Mouse (Mus musculus) intestine, embryonic 16.5 days (tissue): Measurements from ENCODE around the gene Paip2b. TPM values are rescaled to one million over a fixed set of nuclear protein-coding genes. Genes with fewer than 3 reads are reported as not detected.

Source experiments
- ATAC-seq: fragments of 200-750 bp; cut with Nextera tagmentation; 2 replicates; pipeline ENCODE4 v1.8.0; 2017; ENCODE audit warnings: moderate TSS enrichment, moderate library complexity
- H3K27ac ChIP-seq: fragments of 300-500 bp; sonication (generic); 2 replicates; pipeline ENCODE4 v1.5.1; 2014; ENCODE audit warnings: mild to moderate bottlenecking, low read length
- H3K27me3 ChIP-seq: fragments of 300-500 bp; sonication (generic); replicated peaks from 2 replicates; pipeline ENCODE4 v1.6.1; 2014; ENCODE audit warnings: low read length, control low read depth, mixed read lengths; ENCODE audit not compliant: control insufficient read depth, insufficient read depth
- H3K36me3 ChIP-seq: fragments of 300-500 bp; sonication (generic); 2 replicates; pipeline ENCODE4 v1.6.1; 2014; ENCODE audit warnings: low read length, control low read depth; ENCODE audit not compliant: control insufficient read depth, insufficient read depth
- H3K4me1 ChIP-seq: fragments of 300-500 bp; sonication (generic); 2 replicates; pipeline ENCODE4 v1.6.1; 2014; ENCODE audit warnings: low read length, control low read depth, mixed read lengths; ENCODE audit not compliant: control insufficient read depth, insufficient read depth
- H3K4me2 ChIP-seq: fragments of 300-500 bp; sonication (generic); 2 replicates; pipeline ENCODE4 v1.6.1; 2014; ENCODE audit warnings: low read depth, low read length, control low read depth
- H3K4me3 ChIP-seq: fragments of 300-500 bp; sonication (generic); 2 replicates; pipeline ENCODE4 v1.5.1; 2014; ENCODE audit warnings: mild to moderate bottlenecking, low read length
- H3K9ac ChIP-seq: fragments of 300-500 bp; sonication (generic); 2 replicates; pipeline ENCODE4 v1.6.1; 2014; ENCODE audit warnings: low read depth, low read length
- H3K9me3 ChIP-seq: fragments of 300-500 bp; sonication (generic); 2 replicates; pipeline ENCODE4 v1.6.1; 2016; ENCODE audit warnings: low read length, control low read depth; ENCODE audit not compliant: control insufficient read depth
- WGBS: fragments of 180-500 bp; shearing (Covaris S2); extraction: QIAGEN DNeasy Blood & Tissue Kit; methylation state at CpG from one replicate; pipeline ENCODE4 v1.1.7; 2014; 5-methylcytosine and 5-hydroxymethylcytosine counted together
- polyA plus RNA-seq: library from polyadenylated mRNA; unstranded; fragments of >200 nt; fragmentation: Nextera tagmentation; extraction: Ambion mirVana; gene quantifications from 2 replicates; pipeline ENCODE4 v1.2.1, GENCODE M21; 2015

The Paip2b gene
- polyA plus RNA-seq, result 12.7 and 13.4 TPM in 2 replicates

DNA sequence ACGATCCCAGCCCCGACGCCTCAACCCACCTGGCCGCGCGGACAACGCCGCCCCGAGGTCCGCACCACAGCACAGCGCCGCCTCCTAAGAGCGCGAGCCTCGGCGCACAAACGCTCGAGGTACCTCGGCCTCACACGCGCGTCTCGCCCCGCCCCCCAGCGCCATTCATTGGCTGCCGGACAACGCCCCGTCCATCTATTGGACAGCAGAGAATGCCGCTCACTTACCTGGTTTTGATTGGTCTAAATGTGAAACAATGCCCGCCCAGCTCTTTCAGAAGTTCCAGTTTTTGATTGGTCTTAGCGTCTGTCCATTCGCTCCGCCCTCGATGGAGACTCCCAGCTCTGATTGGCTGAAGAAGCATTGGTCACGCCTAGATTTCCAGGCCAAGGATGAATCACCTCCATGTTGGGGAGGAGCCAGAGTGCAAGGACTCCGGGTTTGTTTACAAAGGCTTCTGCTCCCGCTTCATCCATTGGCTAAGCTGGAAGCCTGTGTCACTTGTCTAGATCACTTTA lies at the start of gene Paip2b:
Gene Paip2b, minus strand, starts transcription at position 136 of the 518 bp plus-strand sequence.
- 0 out of 2 replicates have a peak, but pooled peaks cover 3% of the 10 kb centered on the region for H3K4me1 ChIP-seq
- peak within 1 kb of the TSS; percentile 87 for H3K9ac ChIP-seq
- H3K4me3 ChIP-seq, result peak within 1 kb of the TSS; percentile 72
- no peaks in the 10 kb centered on the region for H3K36me3 ChIP-seq
- under 1% methylated on average over 37 of the region's 37 CpGs for WGBS
- peak; percentile 99 for ATAC-seq
- peak within 1 kb of the TSS; percentile 85 for H3K27ac ChIP-seq
- no peaks in the 10 kb centered on the region for H3K9me3 ChIP-seq
- no peaks in the 10 kb centered on the region for H3K27me3 ChIP-seq
- H3K4me2 ChIP-seq, result peak within 1 kb of the TSS; percentile 93

DNA sequence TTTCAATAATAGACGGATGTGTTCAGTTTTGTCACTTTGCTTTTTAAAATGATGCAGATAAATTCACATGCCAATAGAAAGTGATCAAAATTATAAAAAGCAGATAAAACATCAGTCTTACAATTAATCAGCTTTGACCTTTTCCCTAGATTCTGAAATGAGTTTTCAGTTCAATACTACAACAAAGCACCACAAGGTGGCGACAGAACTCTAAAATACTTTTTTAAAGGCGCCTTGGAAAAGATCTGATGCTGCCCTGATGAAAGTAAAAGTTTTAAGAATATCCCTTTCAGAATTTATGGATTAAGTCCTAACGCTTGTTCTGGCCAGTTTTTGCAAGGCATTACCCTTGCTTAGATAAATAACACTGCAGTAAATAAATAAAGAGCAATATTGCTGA lies 48.3 kb upstream of the Paip2b start:
- Histone ChIP-seq H3K4me1 (no peaks in the 10 kb centered on the region), H3K4me2 (no peak overlapping the region), H3K27ac (no peak overlapping the region), H3K9me3 (no peaks in the 10 kb centered on the region), H3K36me3 (no peaks in the 10 kb centered on the region), H3K4me3 (no peak overlapping the region), H3K27me3 (no peaks in the 10 kb centered on the region), H3K9ac (no peak overlapping the region)
- WGBS, result 2% methylated on average over 4 of the region's 4 CpGs
- ATAC-seq, result no peak

- 0 out of 2 replicates have a peak, but pooled peaks cover 2% of the 10 kb centered on the region for H3K4me1 ChIP-seq
Measured at GRCm38 (mm10) chr6:83867598-83868585, 36.4 kb upstream of the Paip2b start.

GRCm38 (mm10) chr6:83866954-83867597 lies 35.5 kb upstream of the Paip2b start, which contains the start of gene Zfp638:
Zfp638 (plus strand) TSS chr6:83867109.
- Histone ChIP-seq H3K27me3 (no peaks in the 10 kb centered on the region), H3K9ac (peak within 1 kb of the TSS; percentile 68), H3K27ac (no peak within 1 kb of the TSS), H3K4me1 (0 out of 2 replicates have a peak, but pooled peaks cover 2% of the 10 kb centered on the region), H3K9me3 (no peaks in the 10 kb centered on the region), H3K4me3 (peak within 1 kb of the TSS; percentile 69), H3K36me3 (no peaks in the 10 kb centered on the region), H3K4me2 (peak within 1 kb of the TSS; percentile 100)
- WGBS, result under 1% methylated on average over 50 of the region's 50 CpGs
- peak; percentile 99 for ATAC-seq

More at GRCm38 (mm10) chr6:83867598-83868585, 36.4 kb upstream of the Paip2b start:
- no peaks in the 10 kb centered on the region for H3K9me3 ChIP-seq
- peak; percentile 11; the same call in 1 of the 2 replicates for ATAC-seq
- H3K4me2 ChIP-seq, result peak overlapping the region; percentile 100
- 4% methylated on average over 19 of the region's 19 CpGs for WGBS
- H3K4me3 ChIP-seq, result peak overlapping the region; percentile 69
- H3K9ac ChIP-seq, result peak overlapping the region; percentile 68
- no peaks in the 10 kb centered on the region for H3K27me3 ChIP-seq
- no peak overlapping the region for H3K27ac ChIP-seq
- H3K36me3 ChIP-seq, result no peaks in the 10 kb centered on the region

DNA sequence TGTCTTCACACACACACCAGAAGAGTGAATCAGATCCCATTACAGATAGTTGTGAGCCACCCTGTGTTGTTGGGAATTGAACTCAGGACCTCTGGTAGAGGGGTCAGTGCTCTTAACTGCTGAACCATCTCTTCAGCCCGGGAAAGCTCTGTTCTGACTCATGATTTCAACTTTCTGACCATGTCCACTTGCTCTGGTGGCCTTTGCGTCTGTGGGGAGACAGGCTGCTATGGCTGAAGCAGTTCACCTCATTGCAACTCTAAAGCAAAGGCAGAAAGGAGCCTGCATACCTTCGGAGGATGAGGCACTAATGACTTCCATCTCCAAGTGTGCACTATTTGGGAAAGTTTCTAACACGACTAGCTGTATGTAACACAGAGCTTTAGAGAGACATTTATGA lies 34.9 kb upstream of the Paip2b start:
- Histone ChIP-seq H3K4me2 (peak overlapping the region; percentile 16; the same call in 1 of the 2 replicates), H3K4me1 (0 out of 2 replicates have a peak, but pooled peaks cover 2% of the 10 kb centered on the region), H3K9me3 (no peaks in the 10 kb centered on the region), H3K27me3 (no peaks in the 10 kb centered on the region), H3K36me3 (no peaks in the 10 kb centered on the region), H3K4me3 (no peak overlapping the region), H3K27ac (no peak overlapping the region), H3K9ac (no peak overlapping the region)
- 0 out of 2 replicates have a peak, but pooled peaks have one; percentile 4 for ATAC-seq
- WGBS, result 42% methylated on average over 4 of the region's 4 CpGs

DNA sequence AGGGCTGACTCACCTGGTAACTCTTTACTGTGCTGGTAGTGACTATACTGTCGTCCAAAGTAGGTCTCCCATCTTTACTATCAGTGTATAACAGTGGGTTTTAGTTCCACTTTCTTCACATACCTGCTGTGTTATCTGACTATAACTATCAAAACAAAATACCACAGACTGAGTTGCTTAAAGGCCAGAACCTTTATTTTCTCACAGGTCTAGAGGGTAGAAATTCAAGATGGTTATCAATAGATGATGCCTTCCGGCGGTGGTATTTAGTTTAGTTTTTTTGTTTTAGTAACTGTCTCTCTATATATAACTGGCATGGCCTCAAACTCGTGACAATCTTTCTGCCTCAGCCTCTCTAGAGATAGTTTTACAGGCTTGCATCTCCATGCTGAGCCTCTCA lies 32.0 kb upstream of the Paip2b start:
- no peak for ATAC-seq
- H3K4me1 ChIP-seq, result 0 out of 2 replicates have a peak, but pooled peaks cover 2% of the 10 kb centered on the region
- WGBS, result 70% methylated on average over 4 of the region's 4 CpGs
- H3K9ac ChIP-seq, result no peak overlapping the region
- no peak overlapping the region for H3K4me2 ChIP-seq
- H3K4me3 ChIP-seq, result no peak overlapping the region
- no peaks in the 10 kb centered on the region for H3K36me3 ChIP-seq
- no peak overlapping the region for H3K27ac ChIP-seq
- no peaks in the 10 kb centered on the region for H3K27me3 ChIP-seq
- no peaks in the 10 kb centered on the region for H3K9me3 ChIP-seq

DNA sequence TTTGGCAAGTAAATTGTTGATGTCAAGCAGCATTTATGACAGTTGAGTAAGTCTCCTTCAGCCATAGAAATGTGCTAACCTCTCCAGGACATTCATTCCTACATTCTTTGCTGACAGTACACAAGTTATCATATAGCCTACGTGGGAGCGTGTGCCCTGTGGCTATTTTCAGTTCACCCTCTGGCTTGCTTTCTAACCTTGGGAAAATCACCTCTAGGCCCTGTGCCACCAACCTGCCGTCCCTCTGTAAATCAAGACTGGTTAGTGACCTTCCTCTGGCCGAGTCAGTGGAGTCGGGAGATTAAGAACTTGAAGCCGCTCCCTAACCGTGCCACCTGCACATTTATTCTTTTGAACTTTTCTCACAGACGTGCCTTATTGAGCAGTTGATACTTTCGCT lies 28.5 kb upstream of the Paip2b start:
- WGBS, result 83% methylated on average over 9 of the region's 9 CpGs
- ATAC-seq, result no peak
- Histone ChIP-seq H3K27me3 (no peaks in the 10 kb centered on the region), H3K36me3 (no peaks in the 10 kb centered on the region), H3K27ac (no peak overlapping the region), H3K9me3 (no peaks in the 10 kb centered on the region), H3K4me3 (no peak overlapping the region), H3K4me2 (no peak overlapping the region), H3K4me1 (no peaks in the 10 kb centered on the region), H3K9ac (no peak overlapping the region)

- Histone ChIP-seq H3K36me3 (no peaks in the 10 kb centered on the region), H3K9me3 (no peaks in the 10 kb centered on the region), H3K9ac (no peak overlapping the region), H3K4me3 (no peak overlapping the region), H3K27ac (no peak overlapping the region), H3K4me1 (no peaks in the 10 kb centered on the region), H3K4me2 (no peak overlapping the region), H3K27me3 (no peaks in the 10 kb centered on the region)
- WGBS, result 64% methylated on average over 5 of the region's 5 CpGs
- ATAC-seq, result no peak
Measured at GRCm38 (mm10) chr6:83857476-83857875, 25.9 kb upstream of the Paip2b start.

DNA sequence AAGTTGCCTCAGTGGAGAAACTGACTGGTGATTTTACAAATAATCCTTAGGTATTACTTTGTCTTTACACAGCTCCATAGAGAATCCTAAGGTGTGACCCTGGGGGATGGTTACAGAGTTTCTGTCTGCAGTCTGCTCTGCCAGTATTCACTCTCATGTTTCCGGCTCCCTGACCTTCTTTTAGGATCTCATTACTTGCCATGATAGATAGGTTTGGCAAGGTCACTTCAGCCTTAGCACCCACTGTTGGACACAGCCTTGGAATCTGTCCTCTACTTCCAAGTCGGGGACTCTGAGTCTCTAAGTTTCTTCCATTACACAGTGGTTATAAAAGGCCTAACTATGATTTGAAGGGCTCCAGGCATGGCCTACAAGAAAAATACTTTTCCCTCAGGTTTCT lies 17.9 kb upstream of the Paip2b start:
- no peaks in the 10 kb centered on the region for H3K36me3 ChIP-seq
- 69% methylated on average over 2 of the region's 2 CpGs for WGBS
- H3K4me2 ChIP-seq, result no peak overlapping the region
- no peak overlapping the region for H3K9ac ChIP-seq
- H3K4me3 ChIP-seq, result no peak overlapping the region
- no peak overlapping the region for H3K27ac ChIP-seq
- H3K27me3 ChIP-seq, result no peaks in the 10 kb centered on the region
- no peak for ATAC-seq
- no peaks in the 10 kb centered on the region for H3K9me3 ChIP-seq
- H3K4me1 ChIP-seq, result no peaks in the 10 kb centered on the region
